Mouse (Mus musculus): ENCODE measurements around the gene Pde1a.

Pde1a gene

GRCm38 (mm10) chr2:80128861-80129698, at the start of gene Pde1a:
TSS of gene Pde1a (minus strand) at chr2:80129458.
- peak; percentile 79 for ATAC-seq (ENCODE audit: low TSS enrichment)

GRCm38 (mm10) chr2:80178608-80179280, 49.5 kb upstream of the Pde1a start:
- ATAC-seq (ENCODE audit: low TSS enrichment) = no peak

- ATAC-seq (ENCODE audit: low TSS enrichment) = no peak
Observed at GRCm38 (mm10) chr2:80178154-80178553, 48.9 kb upstream of the Pde1a start.

- no peak for ATAC-seq (ENCODE audit: low TSS enrichment)
Observed at GRCm38 (mm10) chr2:80168103-80168502, 38.8 kb upstream of the Pde1a start.

- no peak for ATAC-seq (ENCODE audit: low TSS enrichment)
Observed at GRCm38 (mm10) chr2:80158784-80159183, 29.5 kb upstream of the Pde1a start.

GRCm38 (mm10) chr2:80158196-80158595, 28.9 kb upstream of the Pde1a start:
- ATAC-seq (ENCODE audit: low TSS enrichment) = peak; percentile 79

GRCm38 (mm10) chr2:80150019-80150418, 20.8 kb upstream of the Pde1a start:
- ATAC-seq (ENCODE audit: low TSS enrichment) = peak; percentile 72

GRCm38 (mm10) chr2:80149332-80149731, 20.1 kb upstream of the Pde1a start:
- ATAC-seq (ENCODE audit: low TSS enrichment) = peak; percentile 96

GRCm38 (mm10) chr2:80135076-80135475, 5.8 kb upstream of the Pde1a start:
- no peak for ATAC-seq (ENCODE audit: low TSS enrichment)

GRCm38 (mm10) chr2:80132677-80133076, 3.4 kb upstream of the Pde1a start:
- ATAC-seq (ENCODE audit: low TSS enrichment) = no peak

GRCm38 (mm10) chr2:80126663-80127062, 2.6 kb downstream of the Pde1a start:
- no peak for ATAC-seq (ENCODE audit: low TSS enrichment)

GRCm38 (mm10) chr2:80086891-80087290, 42.4 kb downstream of the Pde1a start:
- ATAC-seq (ENCODE audit: low TSS enrichment) = no peak

- no peak for ATAC-seq (ENCODE audit: low TSS enrichment)
Observed at GRCm38 (mm10) chr2:80080090-80080821, 49.0 kb downstream of the Pde1a start.

- ATAC-seq (ENCODE audit: low TSS enrichment) = no peak
Observed at GRCm38 (mm10) chr2:80079618-80080017, 49.6 kb downstream of the Pde1a start.

GRCm38 (mm10) chr2:80076323-80076722, 52.9 kb downstream of the Pde1a start:
- 0 out of 2 replicates have a peak, but pooled peaks have one; percentile 9 for ATAC-seq (ENCODE audit: low TSS enrichment)

- ATAC-seq (ENCODE audit: low TSS enrichment) = peak; percentile 55
Observed at GRCm38 (mm10) chr2:80074531-80074930, 54.7 kb downstream of the Pde1a start.

GRCm38 (mm10) chr2:80074046-80074445, 55.2 kb downstream of the Pde1a start:
- ATAC-seq (ENCODE audit: low TSS enrichment) = peak; percentile 83

GRCm38 (mm10) chr2:80073426-80073825, 55.8 kb downstream of the Pde1a start:
- ATAC-seq (ENCODE audit: low TSS enrichment) = no peak

- no peak for ATAC-seq (ENCODE audit: low TSS enrichment)
Observed at GRCm38 (mm10) chr2:80069745-80070144, 59.5 kb downstream of the Pde1a start.

- ATAC-seq (ENCODE audit: low TSS enrichment) = peak; percentile 74
Observed at GRCm38 (mm10) chr2:80066449-80066848, 62.8 kb downstream of the Pde1a start.

- no peak for ATAC-seq (ENCODE audit: low TSS enrichment)
Observed at GRCm38 (mm10) chr2:80056062-80056461, 73.2 kb downstream of the Pde1a start.

GRCm38 (mm10) chr2:80054042-80054441, 75.2 kb downstream of the Pde1a start:
- ATAC-seq (ENCODE audit: low TSS enrichment) = no peak
